Mouse (Mus musculus) monocyte, adult 2 months (primary cell): ENCODE measurements around the gene Tfe3.
"Not testable (repeated sequence)": the region's sequence is repeated elsewhere in the genome, so short reads cannot be mapped to it uniquely, and the experiment has no call there.

Source experiments
- DNase-seq, 2 experiments: peaks; one replicate each; pipeline ENCODE4 v3.0.0; 2022; ENCODE audit warnings: low spot score in 2 of 2, low read depth in 1 of 2

Gene Tfe3

DNA sequence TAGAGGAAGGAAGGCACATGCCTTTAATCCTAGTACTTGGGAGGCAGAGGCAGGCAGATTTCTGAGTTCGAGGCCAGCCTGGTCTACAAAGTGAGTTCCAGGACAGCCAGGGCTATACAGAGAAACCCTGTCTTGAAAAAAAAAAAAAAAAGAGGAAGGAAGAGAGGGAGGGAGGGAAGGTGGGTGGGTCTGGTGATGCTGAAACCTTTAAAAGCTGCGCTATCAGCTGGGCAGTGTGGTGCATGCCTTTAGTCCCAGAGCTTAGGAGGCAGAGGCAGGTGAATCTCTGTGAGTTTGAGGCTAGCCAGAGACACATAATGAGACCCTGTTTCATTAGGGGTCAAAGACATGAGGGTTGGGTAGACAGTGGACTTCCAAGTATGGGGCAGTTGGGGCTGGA lies 39.8 kb downstream of the Tfe3 start:
- DNase-seq = not testable (repeated sequence)

GRCm38 (mm10) chrX:7815016-7815415 lies 52.7 kb downstream of the Tfe3 start:
- not testable (repeated sequence) for DNase-seq

DNA sequence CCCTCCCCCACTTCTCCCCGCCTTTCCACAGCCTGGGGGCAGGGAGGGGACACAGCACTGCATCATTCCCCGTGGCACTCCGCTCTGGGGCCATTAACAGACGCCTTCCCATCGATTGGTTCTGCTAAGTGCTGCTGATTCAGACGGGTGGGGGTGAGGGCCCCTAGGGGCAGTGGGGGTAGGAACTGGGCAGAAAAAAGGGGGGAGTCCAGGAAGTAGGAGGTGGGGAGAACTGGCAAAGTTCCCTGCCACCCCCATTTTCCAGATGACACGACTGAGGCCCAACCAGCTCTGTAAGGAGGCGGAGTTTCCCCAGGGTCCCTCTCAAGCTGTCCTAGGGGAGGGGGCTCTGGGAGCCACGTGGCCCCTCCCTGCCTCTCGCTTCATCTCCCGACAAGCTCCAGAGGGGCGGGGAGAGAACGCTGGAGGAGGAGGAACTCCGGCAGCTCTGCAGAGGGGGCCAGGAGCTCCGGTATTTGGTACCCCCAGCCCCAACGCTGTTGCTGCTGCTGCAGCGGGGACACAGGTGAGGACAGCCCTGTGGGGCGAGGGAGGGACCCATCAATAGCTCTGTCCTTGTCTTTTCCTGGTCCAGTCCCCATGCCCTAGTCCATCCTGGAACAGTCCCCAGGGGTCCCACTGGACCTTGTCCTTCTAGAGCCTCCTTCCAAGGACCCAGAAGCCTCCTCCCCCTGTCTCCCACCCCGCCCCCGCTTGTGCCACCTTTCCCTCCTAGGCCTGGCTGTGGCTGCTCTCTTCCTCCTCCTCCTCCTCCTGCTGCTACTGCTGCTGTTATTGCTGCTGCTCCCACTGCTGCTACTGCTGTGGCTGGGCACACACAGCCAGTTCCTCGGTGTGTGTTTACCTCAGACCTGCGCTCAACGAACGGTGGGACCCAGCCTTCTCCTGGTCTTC lies 59.8 kb downstream of the Tfe3 start, which contains the start of gene Kcnd1:
Kcnd1 (plus strand) TSS at position 425 of the 915 bp plus-strand sequence.
- DNase-seq = no peak
